Mouse (Mus musculus): ENCODE results near the gene Cdyl2. TPM values are rescaled to one million over a fixed set of nuclear protein-coding genes. Genes with fewer than 3 reads are reported as not detected.

Cdyl2 gene
- polyA plus RNA-seq, 1 experiment from 2014 or later: 9.1 TPM

GRCm38 (mm10) chr8:116635972-116636371 is 96.8 kb downstream of the Cdyl2 start:
- Histone ChIP-seq H3K27ac (no peak overlapping the region), H3K36me3 (no peaks in the 10 kb centered on the region), H3K4me3 (no peak overlapping the region), H3K4me1 (no peaks in the 10 kb centered on the region), H3K4me2 (replicated peaks) (no peak overlapping the region), H3K27me3 (replicated peaks) (no peaks in the 10 kb centered on the region), H3K9me3 (no peaks in the 10 kb centered on the region), H3K9ac (no peak overlapping the region)
- 92% methylated on average over 8 of the region's 8 CpGs for whole genome bisulfite sequencing
- no peak for ATAC-seq (ENCODE audit: low FRiP score, low read depth)

GRCm38 (mm10) chr8:116635261-116635660 is 97.5 kb downstream of the Cdyl2 start:
- Histone ChIP-seq H3K27ac (no peak overlapping the region), H3K9me3 (no peaks in the 10 kb centered on the region), H3K4me1 (no peaks in the 10 kb centered on the region), H3K27me3 (replicated peaks) (no peaks in the 10 kb centered on the region), H3K9ac (no peak overlapping the region), H3K4me2 (replicated peaks) (no peak overlapping the region), H3K4me3 (no peak overlapping the region), H3K36me3 (no peaks in the 10 kb centered on the region)
- 95% methylated on average over 13 of the region's 13 CpGs for WGBS
- ATAC-seq (ENCODE audit: low FRiP score, low read depth): no peak

GRCm38 (mm10) chr8:116634436-116634835 is 98.4 kb downstream of the Cdyl2 start:
- Histone ChIP-seq H3K9me3 (no peaks in the 10 kb centered on the region), H3K4me3 (no peak overlapping the region), H3K4me1 (no peaks in the 10 kb centered on the region), H3K27me3 (replicated peaks) (no peaks in the 10 kb centered on the region), H3K27ac (no peak overlapping the region), H3K36me3 (no peaks in the 10 kb centered on the region), H3K4me2 (replicated peaks) (no peak overlapping the region), H3K9ac (no peak overlapping the region)
- WGBS: 91% methylated on average over 4 of the region's 4 CpGs
- ATAC-seq (ENCODE audit: low FRiP score, low read depth): no peak

- H3K9me3 ChIP-seq: no peaks in the 10 kb centered on the region
- H3K4me1 ChIP-seq: no peaks in the 10 kb centered on the region
- no peaks in the 10 kb centered on the region for H3K36me3 ChIP-seq
- 78% methylated on average over 10 of the region's 10 CpGs for WGBS
- H3K9ac ChIP-seq: no peak overlapping the region
- no peaks in the 10 kb centered on the region for H3K27me3 ChIP-seq (replicated peaks)
- no peak overlapping the region for H3K27ac ChIP-seq
- no peak overlapping the region for H3K4me2 ChIP-seq (replicated peaks)
- ATAC-seq (ENCODE audit: low FRiP score, low read depth): no peak
- H3K4me3 ChIP-seq: no peak overlapping the region
Observed at GRCm38 (mm10) chr8:116633470-116634150, 99.2 kb downstream of the Cdyl2 start.

GRCm38 (mm10) chr8:116630066-116630465 is 102.7 kb downstream of the Cdyl2 start:
- Histone ChIP-seq H3K27ac (no peak overlapping the region), H3K4me3 (no peak overlapping the region), H3K27me3 (replicated peaks) (no peaks in the 10 kb centered on the region), H3K9me3 (no peaks in the 10 kb centered on the region), H3K36me3 (no peaks in the 10 kb centered on the region), H3K9ac (no peak overlapping the region), H3K4me1 (no peaks in the 10 kb centered on the region), H3K4me2 (replicated peaks) (no peak overlapping the region)
- 44% methylated on average over 11 of the region's 11 CpGs for WGBS
- ATAC-seq (ENCODE audit: low FRiP score, low read depth): no peak

- Histone ChIP-seq H3K4me1 (no peaks in the 10 kb centered on the region), H3K4me3 (no peak overlapping the region), H3K9ac (no peak overlapping the region), H3K27ac (no peak overlapping the region), H3K9me3 (no peaks in the 10 kb centered on the region), H3K27me3 (replicated peaks) (no peaks in the 10 kb centered on the region), H3K36me3 (no peaks in the 10 kb centered on the region), H3K4me2 (replicated peaks) (no peak overlapping the region)
- 95% methylated on average over 7 of the region's 7 CpGs for WGBS
- no peak for ATAC-seq (ENCODE audit: low FRiP score, low read depth)
Observed at GRCm38 (mm10) chr8:116628975-116629374, 103.8 kb downstream of the Cdyl2 start.

GRCm38 (mm10) chr8:116627854-116628479 is 104.8 kb downstream of the Cdyl2 start:
- no peak overlapping the region for H3K9ac ChIP-seq
- H3K36me3 ChIP-seq: peaks cover 5% of the 10 kb centered on the region; the same call in 1 of the 2 replicates
- WGBS: 97% methylated on average over 2 of the region's 2 CpGs
- H3K27me3 ChIP-seq (replicated peaks): no peaks in the 10 kb centered on the region
- H3K9me3 ChIP-seq: no peaks in the 10 kb centered on the region
- ATAC-seq (ENCODE audit: low FRiP score, low read depth): no peak
- no peaks in the 10 kb centered on the region for H3K4me1 ChIP-seq
- H3K27ac ChIP-seq: no peak overlapping the region
- no peak overlapping the region for H3K4me2 ChIP-seq (replicated peaks)
- H3K4me3 ChIP-seq: no peak overlapping the region

GRCm38 (mm10) chr8:116623591-116623990 is 109.2 kb downstream of the Cdyl2 start:
- Histone ChIP-seq H3K9me3 (no peaks in the 10 kb centered on the region), H3K9ac (no peak overlapping the region), H3K4me1 (peaks cover 12% of the 10 kb centered on the region; the same call in 1 of the 2 replicates), H3K27me3 (replicated peaks) (no peaks in the 10 kb centered on the region), H3K36me3 (peaks cover 5% of the 10 kb centered on the region; the same call in 1 of the 2 replicates), H3K27ac (no peak overlapping the region), H3K4me2 (replicated peaks) (no peak overlapping the region), H3K4me3 (no peak overlapping the region)
- 97% methylated on average over 11 of the region's 11 CpGs for WGBS
- no peak for ATAC-seq (ENCODE audit: low FRiP score, low read depth)

- H3K4me1 ChIP-seq: peaks cover 12% of the 10 kb centered on the region; the same call in 1 of the 2 replicates
- ATAC-seq (ENCODE audit: low FRiP score, low read depth): no peak
- WGBS: 82% methylated on average over 9 of the region's 9 CpGs
- no peak overlapping the region for H3K27ac ChIP-seq
- peaks cover 5% of the 10 kb centered on the region; the same call in 1 of the 2 replicates for H3K36me3 ChIP-seq
- H3K4me2 ChIP-seq (replicated peaks): no peak overlapping the region
- no peak overlapping the region for H3K9ac ChIP-seq
- H3K27me3 ChIP-seq (replicated peaks): no peaks in the 10 kb centered on the region
- no peak overlapping the region for H3K4me3 ChIP-seq
- H3K9me3 ChIP-seq: no peaks in the 10 kb centered on the region
Observed at GRCm38 (mm10) chr8:116622326-116622725, 110.5 kb downstream of the Cdyl2 start.

GRCm38 (mm10) chr8:116621158-116621961 is 111.4 kb downstream of the Cdyl2 start:
- no peak for ATAC-seq (ENCODE audit: low FRiP score, low read depth)
- no peak overlapping the region for H3K27ac ChIP-seq

GRCm38 (mm10) chr8:116619686-116620320 is 113.0 kb downstream of the Cdyl2 start:
- no peak overlapping the region for H3K4me3 ChIP-seq
- no peak overlapping the region for H3K9ac ChIP-seq
- peaks cover 5% of the 10 kb centered on the region; the same call in 1 of the 2 replicates for H3K36me3 ChIP-seq
- no peaks in the 10 kb centered on the region for H3K9me3 ChIP-seq
- H3K4me2 ChIP-seq (replicated peaks): no peak overlapping the region
- peaks cover 12% of the 10 kb centered on the region; the same call in 1 of the 2 replicates for H3K4me1 ChIP-seq
- H3K27ac ChIP-seq: no peak overlapping the region
- WGBS: 64% methylated on average over 19 of the region's 19 CpGs
- H3K27me3 ChIP-seq (replicated peaks): no peaks in the 10 kb centered on the region
- no peak for ATAC-seq (ENCODE audit: low FRiP score, low read depth)

More at GRCm38 (mm10) chr8:116621158-116621961, 111.4 kb downstream of the Cdyl2 start:
- Histone ChIP-seq H3K4me2 (replicated peaks) (0 out of 2 replicates have a peak overlapping the region, but pooled peaks have one; percentile 1), H3K36me3 (peaks cover 5% of the 10 kb centered on the region; the same call in 1 of the 2 replicates), H3K4me3 (no peak overlapping the region), H3K4me1 (peaks cover 12% of the 10 kb centered on the region; the same call in 1 of the 2 replicates), H3K9me3 (no peaks in the 10 kb centered on the region), H3K27me3 (replicated peaks) (no peaks in the 10 kb centered on the region), H3K9ac (no peak overlapping the region)
- WGBS: 73% methylated on average over 21 of the region's 21 CpGs

Data from neural tube, embryonic 12.5 days (tissue).